Mouse (Mus musculus) embryonic facial prominence, embryonic 12.5 days (tissue): ENCODE results near the gene Vmn1r3. TPM values are rescaled to one million over a fixed set of nuclear protein-coding genes. Genes with fewer than 3 reads are reported as not detected.

ENCODE experiments used
- polyA plus RNA-seq: library from polyadenylated mRNA; unstranded; fragments of >200 nt; fragmentation: Nextera tagmentation; extraction: Ambion mirVana; gene quantifications from 2 replicates; pipeline ENCODE4 v1.2.1, GENCODE M21; 2016

Gene Vmn1r3
- polyA plus RNA-seq, 1 experiment from 2014 or later: not detected

Other genes with a start within 250 kb of the Vmn1r3 start
- gene Vmn1r2, start 18.0 kb downstream of the Vmn1r3 start, polyA plus RNA-seq: not detected in 2 replicates